Mouse (Mus musculus): ENCODE measurements around the gene Nxn. TPM values are rescaled to one million over a fixed set of nuclear protein-coding genes. Genes with fewer than 3 reads are reported as not detected.

The Nxn gene
- polyA plus RNA-seq, 1 experiment from 2014 or later = 19.9 TPM

- WGBS = 67% methylated on average over 5 of the region's 5 CpGs
- no peak for ATAC-seq (replicated peaks)
- H3K4me1 ChIP-seq = peaks cover 25% of the 10 kb centered on the region
- no peak overlapping the region for H3K9ac ChIP-seq (replicated peaks)
- H3K9me3 ChIP-seq = no peaks in the 10 kb centered on the region
- no peak overlapping the region for H3K4me3 ChIP-seq
- H3K27me3 ChIP-seq = no peaks in the 10 kb centered on the region
- no peak overlapping the region for H3K4me2 ChIP-seq (replicated peaks)
- no peak overlapping the region for H3K27ac ChIP-seq (replicated peaks)
- no peaks in the 10 kb centered on the region for H3K36me3 ChIP-seq
Measured at GRCm38 (mm10) chr11:76339830-76340229, 59.1 kb downstream of the Nxn start.

DNA sequence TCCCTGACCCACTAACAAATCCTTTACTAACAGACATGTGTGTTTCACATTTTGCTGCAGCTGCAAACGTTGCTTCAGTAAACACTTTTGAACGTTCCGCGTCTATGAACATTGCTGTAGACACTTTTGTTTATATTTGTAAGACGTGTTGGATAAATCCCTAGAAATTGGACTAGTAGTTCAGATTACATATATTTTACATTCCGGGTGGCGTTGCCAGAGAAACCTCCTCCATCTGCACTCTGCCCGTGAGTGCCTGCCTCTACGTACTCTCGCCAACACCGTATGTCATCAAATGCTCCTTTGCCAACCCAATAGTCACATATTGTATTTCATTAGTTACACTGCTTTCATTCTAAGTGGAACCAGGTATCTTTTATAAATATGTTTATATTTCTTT lies 59.8 kb downstream of the Nxn start:
- Histone ChIP-seq H3K9ac (replicated peaks) (no peak overlapping the region), H3K27ac (replicated peaks) (no peak overlapping the region), H3K27me3 (no peaks in the 10 kb centered on the region), H3K36me3 (no peaks in the 10 kb centered on the region), H3K4me1 (peaks cover 29% of the 10 kb centered on the region), H3K9me3 (no peaks in the 10 kb centered on the region), H3K4me2 (replicated peaks) (no peak overlapping the region), H3K4me3 (no peak overlapping the region)
- no peak; the same call in 1 of the 2 replicates for ATAC-seq (replicated peaks)
- WGBS = 50% methylated on average over 11 of the region's 11 CpGs

GRCm38 (mm10) chr11:76338656-76339055 lies 60.3 kb downstream of the Nxn start:
- Histone ChIP-seq H3K36me3 (no peaks in the 10 kb centered on the region), H3K4me1 (peaks cover 29% of the 10 kb centered on the region), H3K9ac (replicated peaks) (no peak overlapping the region), H3K27me3 (no peaks in the 10 kb centered on the region), H3K4me3 (no peak overlapping the region), H3K4me2 (replicated peaks) (no peak overlapping the region), H3K9me3 (no peaks in the 10 kb centered on the region), H3K27ac (replicated peaks) (no peak overlapping the region)
- 66% methylated on average over 8 of the region's 8 CpGs for WGBS
- ATAC-seq (replicated peaks) = no peak

DNA sequence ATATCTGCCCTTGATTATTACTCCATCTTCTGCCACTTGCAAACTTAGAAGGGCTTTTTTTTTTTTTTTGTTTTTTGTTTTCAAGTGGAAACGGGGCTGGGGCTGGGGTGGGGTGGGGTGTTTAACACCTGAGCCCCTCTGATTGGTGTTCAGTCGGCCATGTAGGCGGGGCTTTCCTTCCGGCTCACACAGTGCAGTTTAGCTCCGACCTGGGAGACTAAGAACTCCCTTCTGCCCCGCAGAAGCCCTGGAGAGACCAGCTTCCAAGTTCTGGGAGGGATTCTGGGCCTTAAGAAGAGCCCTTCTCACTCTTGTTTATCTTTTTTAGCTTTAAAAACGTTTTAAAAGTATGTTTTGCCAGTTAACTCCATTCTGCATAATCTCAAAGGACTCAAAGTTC lies 61.2 kb downstream of the Nxn start:
- H3K9ac ChIP-seq (replicated peaks) = no peak overlapping the region
- H3K27me3 ChIP-seq = no peaks in the 10 kb centered on the region
- 16% methylated on average over 7 of the region's 7 CpGs for WGBS
- no peaks in the 10 kb centered on the region for H3K36me3 ChIP-seq
- H3K4me2 ChIP-seq (replicated peaks) = no peak overlapping the region
- no peak overlapping the region for H3K4me3 ChIP-seq
- no peak for ATAC-seq (replicated peaks)
- H3K4me1 ChIP-seq = peaks cover 29% of the 10 kb centered on the region
- H3K27ac ChIP-seq (replicated peaks) = no peak overlapping the region
- H3K9me3 ChIP-seq = no peaks in the 10 kb centered on the region

DNA sequence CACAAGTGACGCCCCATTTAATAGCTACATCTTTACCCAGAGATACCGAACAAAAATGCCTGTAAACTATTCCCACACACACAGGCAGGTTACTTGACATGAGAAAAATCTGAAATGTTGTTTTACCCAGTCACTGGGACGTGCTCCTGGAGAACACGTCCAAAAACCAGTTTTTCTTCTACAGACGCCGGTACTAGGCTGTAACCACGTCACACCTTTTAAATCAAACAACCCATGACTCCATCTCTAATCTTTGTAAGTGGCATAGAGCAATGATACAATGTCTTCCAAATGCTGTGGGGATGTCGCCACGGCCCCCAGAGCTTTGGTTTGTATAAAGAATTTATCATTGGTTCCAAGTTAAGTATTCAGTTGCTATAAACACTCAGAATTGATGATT lies 61.7 kb downstream of the Nxn start:
- Histone ChIP-seq H3K27ac (replicated peaks) (no peak overlapping the region), H3K4me3 (no peak overlapping the region), H3K9me3 (no peaks in the 10 kb centered on the region), H3K36me3 (no peaks in the 10 kb centered on the region), H3K4me2 (replicated peaks) (no peak overlapping the region), H3K4me1 (peaks cover 28% of the 10 kb centered on the region), H3K9ac (replicated peaks) (no peak overlapping the region), H3K27me3 (no peaks in the 10 kb centered on the region)
- ATAC-seq (replicated peaks) = no peak
- WGBS = 92% methylated on average over 9 of the region's 9 CpGs

DNA sequence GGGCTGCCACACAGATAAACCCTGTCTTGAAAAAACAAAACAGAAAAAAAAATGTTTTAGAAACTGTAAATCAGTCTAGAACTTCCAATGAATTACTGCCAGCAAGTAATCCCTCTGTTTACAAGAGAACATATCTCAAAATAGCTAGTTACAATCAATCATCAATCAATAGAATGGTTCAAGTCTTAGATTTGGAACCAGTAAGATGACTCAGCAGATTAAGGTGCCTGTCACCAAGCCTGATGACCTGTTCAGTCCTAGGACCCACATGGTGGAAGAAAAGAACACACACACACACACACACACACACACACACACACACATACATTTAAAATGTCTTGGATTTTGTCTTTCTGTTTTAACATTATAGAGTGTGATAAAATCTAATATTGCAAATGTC lies 62.7 kb downstream of the Nxn start:
- Histone ChIP-seq H3K4me3 (no peak overlapping the region), H3K4me2 (replicated peaks) (no peak overlapping the region), H3K9me3 (no peaks in the 10 kb centered on the region), H3K9ac (replicated peaks) (no peak overlapping the region), H3K27ac (replicated peaks) (no peak overlapping the region), H3K4me1 (peaks cover 24% of the 10 kb centered on the region), H3K36me3 (no peaks in the 10 kb centered on the region), H3K27me3 (no peaks in the 10 kb centered on the region)
- no peak for ATAC-seq (replicated peaks)

GRCm38 (mm10) chr11:76334966-76335365 lies 64.0 kb downstream of the Nxn start:
- H3K9me3 ChIP-seq = no peaks in the 10 kb centered on the region
- 0 out of 2 replicates have a peak overlapping the region, but pooled peaks have one; percentile 2 for H3K4me2 ChIP-seq (replicated peaks)
- H3K27me3 ChIP-seq = no peaks in the 10 kb centered on the region
- 0 out of 2 replicates have a peak overlapping the region, but pooled peaks have one; percentile 17 for H3K27ac ChIP-seq (replicated peaks)
- 15% methylated on average over 10 of the region's 10 CpGs for WGBS
- H3K36me3 ChIP-seq = no peaks in the 10 kb centered on the region
- ATAC-seq (replicated peaks) = no peak
- no peak overlapping the region for H3K9ac ChIP-seq (replicated peaks)
- H3K4me3 ChIP-seq = no peak overlapping the region
- H3K4me1 ChIP-seq = peaks cover 19% of the 10 kb centered on the region

- H3K4me1 ChIP-seq = peaks cover 25% of the 10 kb centered on the region
- no peak overlapping the region for H3K4me3 ChIP-seq
- ATAC-seq (replicated peaks) = no peak
- no peaks in the 10 kb centered on the region for H3K36me3 ChIP-seq
- no peaks in the 10 kb centered on the region for H3K27me3 ChIP-seq
- H3K9ac ChIP-seq (replicated peaks) = no peak overlapping the region
- no peak overlapping the region for H3K4me2 ChIP-seq (replicated peaks)
- H3K27ac ChIP-seq (replicated peaks) = no peak overlapping the region
- WGBS = 49% methylated on average over 5 of the region's 5 CpGs
- no peaks in the 10 kb centered on the region for H3K9me3 ChIP-seq
Measured at GRCm38 (mm10) chr11:76332240-76332639, 66.7 kb downstream of the Nxn start.

DNA sequence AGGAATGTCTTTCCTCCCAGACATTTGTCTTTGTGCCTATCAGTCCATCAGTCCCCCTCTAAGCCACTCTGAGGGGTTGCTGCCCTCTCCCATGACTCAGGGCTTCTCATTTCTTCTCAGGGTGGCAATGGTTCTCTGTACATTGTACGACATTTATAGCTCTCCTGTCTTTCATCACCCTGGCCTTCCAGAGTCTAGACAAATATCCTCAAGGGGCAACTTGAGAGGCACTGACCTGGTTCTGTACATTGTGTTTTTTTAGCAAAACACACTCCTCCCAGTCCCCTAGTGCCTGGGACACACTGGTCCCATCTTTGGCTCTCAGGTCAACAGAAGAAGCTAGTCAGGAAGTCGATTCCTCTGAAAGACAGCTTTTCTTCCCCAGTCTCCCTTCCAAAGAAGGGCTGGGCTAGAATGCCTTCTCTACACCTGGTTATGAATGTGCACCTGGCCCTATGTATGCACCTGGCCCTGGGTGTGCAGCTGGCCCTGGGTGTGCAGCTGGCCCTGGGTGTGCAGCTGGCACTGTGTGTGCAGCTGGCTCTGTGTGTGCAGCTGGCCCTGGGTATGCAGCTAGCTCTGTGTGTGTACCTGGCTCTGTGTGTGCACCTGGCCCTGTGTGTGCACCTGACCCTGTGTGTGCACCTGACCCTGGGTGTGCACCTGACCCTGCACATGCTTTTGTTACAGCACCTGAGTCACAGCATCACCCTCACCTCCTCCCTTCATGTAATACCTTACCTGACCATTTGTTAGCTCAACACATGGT lies 70.2 kb downstream of the Nxn start:
- no peak overlapping the region for H3K9ac ChIP-seq (replicated peaks)
- H3K4me3 ChIP-seq = no peak overlapping the region
- 83% methylated on average over 2 of the region's 2 CpGs for WGBS
- H3K4me1 ChIP-seq = peaks cover 35% of the 10 kb centered on the region
- no peak for ATAC-seq (replicated peaks)
- H3K4me2 ChIP-seq (replicated peaks) = no peak overlapping the region
- H3K9me3 ChIP-seq = no peaks in the 10 kb centered on the region
- no peaks in the 10 kb centered on the region for H3K36me3 ChIP-seq
- no peaks in the 10 kb centered on the region for H3K27me3 ChIP-seq
- H3K27ac ChIP-seq (replicated peaks) = no peak overlapping the region

DNA sequence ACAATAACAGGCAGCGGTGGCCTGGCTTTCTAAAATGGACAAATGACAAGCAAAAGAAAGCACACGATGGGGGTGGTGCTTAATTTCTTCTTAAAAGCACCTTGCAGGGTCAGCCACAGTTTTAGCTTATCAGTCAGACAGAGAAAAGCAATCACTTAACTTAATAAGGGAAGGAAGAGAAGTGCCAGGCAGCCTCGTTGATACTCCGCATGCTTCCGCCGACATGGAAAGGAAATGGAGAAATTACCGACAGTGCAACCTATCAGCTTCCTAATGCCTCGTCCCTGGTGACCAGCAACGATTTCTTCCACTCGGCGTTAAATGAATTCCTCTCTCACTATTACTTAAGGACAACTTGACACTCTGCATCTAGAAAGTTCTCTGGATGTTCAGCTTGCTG lies 70.9 kb downstream of the Nxn start:
- no peak for ATAC-seq (replicated peaks)
- Histone ChIP-seq H3K27ac (replicated peaks) (no peak overlapping the region), H3K9ac (replicated peaks) (no peak overlapping the region), H3K27me3 (no peaks in the 10 kb centered on the region), H3K4me3 (no peak overlapping the region), H3K36me3 (no peaks in the 10 kb centered on the region), H3K4me2 (replicated peaks) (no peak overlapping the region), H3K9me3 (no peaks in the 10 kb centered on the region), H3K4me1 (peaks cover 35% of the 10 kb centered on the region)
- 49% methylated on average over 11 of the region's 11 CpGs for WGBS

GRCm38 (mm10) chr11:76326672-76327071 lies 72.3 kb downstream of the Nxn start:
- WGBS = 89% methylated on average over 6 of the region's 6 CpGs
- Histone ChIP-seq H3K9ac (replicated peaks) (no peak overlapping the region), H3K4me2 (replicated peaks) (no peak overlapping the region), H3K27me3 (no peaks in the 10 kb centered on the region), H3K9me3 (no peaks in the 10 kb centered on the region), H3K4me3 (no peak overlapping the region), H3K36me3 (no peaks in the 10 kb centered on the region), H3K4me1 (peaks cover 32% of the 10 kb centered on the region), H3K27ac (replicated peaks) (no peak overlapping the region)
- ATAC-seq (replicated peaks) = no peak

DNA sequence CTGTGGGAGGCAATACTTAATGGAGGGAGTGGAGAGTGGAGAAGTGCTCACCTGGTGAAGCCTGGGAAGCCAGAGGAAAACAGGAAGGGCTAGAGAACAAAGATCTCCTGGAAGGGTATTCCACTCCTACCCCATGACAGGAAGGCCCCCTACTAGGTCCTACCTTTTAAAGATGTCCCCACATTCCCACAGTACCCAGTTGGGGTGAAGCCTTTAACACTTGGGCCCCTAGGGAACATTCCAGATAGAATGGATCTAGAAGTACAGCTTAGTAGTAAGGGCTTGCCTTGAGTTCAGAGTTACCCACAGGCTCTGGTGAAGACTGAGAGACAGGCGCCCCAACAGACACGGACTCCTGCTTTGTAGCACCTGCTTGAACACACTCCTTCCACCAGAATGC lies 72.9 kb downstream of the Nxn start:
- WGBS = 74% methylated on average over 2 of the region's 2 CpGs
- Histone ChIP-seq H3K9ac (replicated peaks) (no peak overlapping the region), H3K4me1 (peaks cover 32% of the 10 kb centered on the region), H3K4me3 (no peak overlapping the region), H3K9me3 (no peaks in the 10 kb centered on the region), H3K36me3 (no peaks in the 10 kb centered on the region), H3K4me2 (replicated peaks) (no peak overlapping the region), H3K27ac (replicated peaks) (no peak overlapping the region), H3K27me3 (no peaks in the 10 kb centered on the region)
- no peak for ATAC-seq (replicated peaks)

- peaks cover 32% of the 10 kb centered on the region for H3K4me1 ChIP-seq
- ATAC-seq (replicated peaks) = no peak
- H3K9ac ChIP-seq (replicated peaks) = no peak overlapping the region
- no peaks in the 10 kb centered on the region for H3K9me3 ChIP-seq
- H3K4me3 ChIP-seq = no peak overlapping the region
- 41% methylated on average over 9 of the region's 9 CpGs for WGBS
- H3K4me2 ChIP-seq (replicated peaks) = no peak overlapping the region
- H3K27me3 ChIP-seq = no peaks in the 10 kb centered on the region
- H3K27ac ChIP-seq (replicated peaks) = no peak overlapping the region
- no peaks in the 10 kb centered on the region for H3K36me3 ChIP-seq
Measured at GRCm38 (mm10) chr11:76324801-76325200, 74.1 kb downstream of the Nxn start.

All from forebrain, embryonic 15.5 days (tissue).